Mouse (Mus musculus) cerebellum, adult 2 months (tissue): ENCODE results near the gene Tfip11.

Experiments used
- CTCF ChIP-seq: fragments of 200-500 bp; IDR thresholded peaks from 2 replicates; pipeline ENCODE4 v1.5.1; 2011; ENCODE audit warnings: low read depth, mild to moderate bottlenecking, control low read depth, low read length, moderate library complexity, borderline replicate concordance; ENCODE audit not compliant: insufficient read depth
- POLR2A ChIP-seq: fragments of 200-500 bp; IDR thresholded peaks from 2 replicates; pipeline ENCODE4 v1.6.1; 2011; ENCODE audit warnings: low read length, control low read depth, borderline replicate concordance; ENCODE audit not compliant: insufficient read depth

- TF ChIP-seq CTCF (no peak), POLR2A (no peak)
These were observed 29.6 kb upstream of the Tfip11 start for GRCm38 (mm10) chr5:112296404-112297181.
